Mouse (Mus musculus) bone marrow, adult 2 months (tissue): Measurements from ENCODE around the gene Ugt1a6b.

Experiments used
- CTCF ChIP-seq: fragments of 200-500 bp; IDR thresholded peaks from 2 replicates; pipeline ENCODE4 v1.5.1; 2011; ENCODE audit warnings: low read length, control low read depth; ENCODE audit not compliant: control insufficient read depth, insufficient read depth
- POLR2A ChIP-seq: fragments of 200-500 bp; IDR thresholded peaks from 2 replicates; pipeline ENCODE4 v1.6.1; 2011; ENCODE audit warnings: low read depth, mild to moderate bottlenecking, control low read depth, low read length, borderline replicate concordance; ENCODE audit not compliant: control insufficient read depth

- TF ChIP-seq POLR2A (no peak), CTCF (no peak)
Observed at GRCm38 (mm10) chr1:88250023-88250422, 147.0 kb downstream of the Ugt1a6b start.
